Mouse (Mus musculus): ENCODE data around the gene AU021092.

- TF ChIP-seq CTCF (IDR thresholded peaks at IDR 0.05; ENCODE audit: low read depth) = no peak
- no peak for TF ChIP-seq EP300 (optimal IDR thresholded peaks at IDR 0.05)
Observed at GRCm38 (mm10) chr16:5242882-5243281, 20.8 kb upstream of the AU021092 start.

Measured in stomach, postnatal 0 days (tissue).